ENCODE assay signal across 27 mouse cellular contexts in the genomic region with DNA sequence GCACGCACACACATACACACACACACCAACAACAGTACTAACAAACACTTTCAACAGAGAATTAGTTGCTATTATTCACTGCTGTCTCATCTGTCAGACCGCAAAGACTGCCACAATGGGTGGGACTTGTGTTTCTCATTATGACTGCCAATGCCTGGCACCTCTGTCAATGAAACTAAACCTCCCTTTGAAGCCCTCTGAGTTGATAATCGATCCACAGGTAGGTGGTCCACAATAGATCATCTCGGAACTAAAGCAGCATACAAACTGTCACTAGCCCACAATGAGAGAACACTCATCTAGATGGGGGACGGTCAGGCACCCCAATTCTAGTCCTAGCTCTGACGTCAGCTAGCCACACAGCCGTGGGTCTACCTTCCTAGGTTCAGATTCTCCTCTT.
"Had no signal": no experiment of that assay in that cellular context is flagged by ENCODE, and none has a peak within 500 bp of the region (broad histone marks: within the 10 kb centered on the region; RNA-seq: fewer than 3 reads in every experiment).

No protein-coding gene starts in this region.

- H3K9me3 ChIP-seq: limb, embryonic 10.5 days; limb, embryonic 12.5 days; limb, embryonic 13.5 days; limb, embryonic 15.5 days; liver, embryonic 12.5 days; liver, embryonic 13.5 days; liver, embryonic 15.5 days; lung, embryonic 15.5 days; megakaryocyte, embryonic 14.5 days; midbrain, embryonic 10.5 days; midbrain, embryonic 12.5 days; midbrain, embryonic 13.5 days; midbrain, embryonic 15.5 days had no signal

- H3K4me1 ChIP-seq: limb, embryonic 10.5 days; limb, embryonic 12.5 days; limb, embryonic 13.5 days; limb, embryonic 15.5 days; liver, embryonic 12.5 days; liver, embryonic 15.5 days; lung, embryonic 15.5 days; midbrain, embryonic 10.5 days; midbrain, embryonic 12.5 days; midbrain, embryonic 13.5 days; midbrain, embryonic 15.5 days had no signal

- H3K27ac ChIP-seq: limb, embryonic 10.5 days; limb, embryonic 12.5 days; limb, embryonic 13.5 days; limb, embryonic 15.5 days; liver, embryonic 12.5 days; liver, embryonic 13.5 days; liver, embryonic 14.5 days; lung, embryonic 15.5 days; macrophage; midbrain, embryonic 10.5 days; midbrain, embryonic 12.5 days; midbrain, embryonic 13.5 days; midbrain, embryonic 15.5 days had no signal

- H3K27me3 ChIP-seq: limb, embryonic 12.5 days; limb, embryonic 13.5 days; limb, embryonic 15.5 days; liver, embryonic 12.5 days; liver, embryonic 13.5 days; liver, embryonic 15.5 days; lung, embryonic 15.5 days; megakaryocyte, embryonic 14.5 days; midbrain, embryonic 12.5 days; midbrain, embryonic 13.5 days; midbrain, embryonic 15.5 days had no signal

- H3K4me3 ChIP-seq: limb, embryonic 10.5 days; limb, embryonic 12.5 days; limb, embryonic 13.5 days; limb, embryonic 15.5 days; liver, embryonic 12.5 days; liver, embryonic 13.5 days; liver, embryonic 15.5 days; lung, embryonic 15.5 days; megakaryocyte, embryonic 14.5 days; midbrain, embryonic 10.5 days; midbrain, embryonic 12.5 days; midbrain, embryonic 13.5 days; midbrain, embryonic 15.5 days; myocyte had no signal

- DNase-seq: left cerebral cortex, postnatal 4 days; liver; liver, embryonic 13.5 days; liver, postnatal 0 days; lung, adult 18-20 months; lung, adult 2 months; lung, embryonic 14.5 days; lung, postnatal 10 days; lung, postnatal 14 days; lung, postnatal 36 days; lung, postnatal 4 days; midbrain, embryonic 14.5 days had no signal
